Mouse (Mus musculus): ENCODE measurements around the gene Nme7. TPM values are rescaled to one million over a fixed set of nuclear protein-coding genes. Genes with fewer than 3 reads are reported as not detected.

Nme7 gene
- polyA plus RNA-seq, 1 experiment from 2014 or later = 14.9 TPM

- ATAC-seq (ENCODE audit: low FRiP score, low TSS enrichment) = no peak
- Histone ChIP-seq H3K27ac (replicated peaks) (0 out of 2 replicates have a peak overlapping the region, but pooled peaks have one; percentile 31), H3K4me2 (replicated peaks; ENCODE audit: low read depth) (no peak overlapping the region), H3K27me3 (ENCODE audit: control insufficient read depth, insufficient read depth, low read length) (no peaks in the 10 kb centered on the region), H3K36me3 (ENCODE audit: control insufficient read depth, insufficient read depth, low read length) (no peaks in the 10 kb centered on the region), H3K9me3 (ENCODE audit: control insufficient read depth, low read length) (no peaks in the 10 kb centered on the region), H3K4me1 (replicated peaks; ENCODE audit: control insufficient read depth, insufficient read depth) (no peaks in the 10 kb centered on the region), H3K9ac (ENCODE audit: low read length) (no peak overlapping the region), H3K4me3 (ENCODE audit: low read depth, low read length) (no peak overlapping the region)
- peak; percentile 12 for DNase-seq (ENCODE audit: low spot score)
- TF ChIP-seq EP300 (optimal IDR thresholded peaks at IDR 0.05) (no peak), CTCF (IDR thresholded peaks at IDR 0.05; ENCODE audit: low read depth) (no peak)
- WGBS = 60% methylated on average over 3 of the region's 3 CpGs
Measured at GRCm38 (mm10) chr1:164417604-164418003, 113.7 kb downstream of the Nme7 start.

GRCm38 (mm10) chr1:164418320-164418719 is 114.4 kb downstream of the Nme7 start:
- no peak overlapping the region for H3K27ac ChIP-seq (replicated peaks)
- H3K9ac ChIP-seq (ENCODE audit: low read length) = no peak overlapping the region
- H3K36me3 ChIP-seq (ENCODE audit: control insufficient read depth, insufficient read depth, low read length) = no peaks in the 10 kb centered on the region
- no peaks in the 10 kb centered on the region for H3K27me3 ChIP-seq (ENCODE audit: control insufficient read depth, insufficient read depth, low read length)
- ATAC-seq (ENCODE audit: low FRiP score, low TSS enrichment) = no peak
- no peak overlapping the region for H3K4me2 ChIP-seq (replicated peaks; ENCODE audit: low read depth)
- 74% methylated on average over 10 of the region's 10 CpGs for WGBS
- TF ChIP-seq CTCF (IDR thresholded peaks at IDR 0.05; ENCODE audit: low read depth) = no peak
- TF ChIP-seq EP300 (optimal IDR thresholded peaks at IDR 0.05) = no peak
- DNase-seq (ENCODE audit: low spot score) = no peak
- H3K4me3 ChIP-seq (ENCODE audit: low read depth, low read length) = no peak overlapping the region
- H3K4me1 ChIP-seq (replicated peaks; ENCODE audit: control insufficient read depth, insufficient read depth) = no peaks in the 10 kb centered on the region
- no peaks in the 10 kb centered on the region for H3K9me3 ChIP-seq (ENCODE audit: control insufficient read depth, low read length)

GRCm38 (mm10) chr1:164419401-164419800 is 115.5 kb downstream of the Nme7 start:
- no peak overlapping the region for H3K4me3 ChIP-seq (ENCODE audit: low read depth, low read length)
- H3K36me3 ChIP-seq (ENCODE audit: control insufficient read depth, insufficient read depth, low read length) = no peaks in the 10 kb centered on the region
- 58% methylated on average over 8 of the region's 8 CpGs for WGBS
- no peak for TF ChIP-seq EP300 (optimal IDR thresholded peaks at IDR 0.05)
- TF ChIP-seq CTCF (IDR thresholded peaks at IDR 0.05; ENCODE audit: low read depth) = no peak
- no peaks in the 10 kb centered on the region for H3K27me3 ChIP-seq (ENCODE audit: control insufficient read depth, insufficient read depth, low read length)
- no peaks in the 10 kb centered on the region for H3K9me3 ChIP-seq (ENCODE audit: control insufficient read depth, low read length)
- no peak for DNase-seq (ENCODE audit: low spot score)
- H3K4me1 ChIP-seq (replicated peaks; ENCODE audit: control insufficient read depth, insufficient read depth) = no peaks in the 10 kb centered on the region
- H3K4me2 ChIP-seq (replicated peaks; ENCODE audit: low read depth) = no peak overlapping the region
- H3K9ac ChIP-seq (ENCODE audit: low read length) = no peak overlapping the region
- H3K27ac ChIP-seq (replicated peaks) = no peak overlapping the region
- ATAC-seq (ENCODE audit: low FRiP score, low TSS enrichment) = no peak

GRCm38 (mm10) chr1:164420623-164421354 is 116.9 kb downstream of the Nme7 start:
- H3K4me1 ChIP-seq (replicated peaks; ENCODE audit: control insufficient read depth, insufficient read depth) = no peaks in the 10 kb centered on the region
- H3K36me3 ChIP-seq (ENCODE audit: control insufficient read depth, insufficient read depth, low read length) = no peaks in the 10 kb centered on the region
- no peak overlapping the region for H3K4me2 ChIP-seq (replicated peaks; ENCODE audit: low read depth)
- H3K27me3 ChIP-seq (ENCODE audit: control insufficient read depth, insufficient read depth, low read length) = no peaks in the 10 kb centered on the region
- ATAC-seq (ENCODE audit: low FRiP score, low TSS enrichment) (peak; percentile 79), DNase-seq (ENCODE audit: low spot score) (peak; percentile 26)
- H3K9ac ChIP-seq (ENCODE audit: low read length) = no peak overlapping the region
- 50% methylated on average over 6 of the region's 6 CpGs for WGBS
- TF ChIP-seq CTCF (IDR thresholded peaks at IDR 0.05; ENCODE audit: low read depth) = no peak
- H3K27ac ChIP-seq (replicated peaks) = peak overlapping the region; percentile 53; the same call in 1 of the 2 replicates
- H3K9me3 ChIP-seq (ENCODE audit: control insufficient read depth, low read length) = no peaks in the 10 kb centered on the region
- H3K4me3 ChIP-seq (ENCODE audit: low read depth, low read length) = no peak overlapping the region

GRCm38 (mm10) chr1:164426227-164426626 is 122.3 kb downstream of the Nme7 start:
- 76% methylated on average over 7 of the region's 7 CpGs for WGBS
- Histone ChIP-seq H3K4me1 (replicated peaks; ENCODE audit: control insufficient read depth, insufficient read depth) (no peaks in the 10 kb centered on the region), H3K27ac (replicated peaks) (no peak overlapping the region), H3K4me2 (replicated peaks; ENCODE audit: low read depth) (no peak overlapping the region), H3K9me3 (ENCODE audit: control insufficient read depth, low read length) (no peaks in the 10 kb centered on the region), H3K4me3 (ENCODE audit: low read depth, low read length) (no peak overlapping the region), H3K27me3 (ENCODE audit: control insufficient read depth, insufficient read depth, low read length) (no peaks in the 10 kb centered on the region), H3K9ac (ENCODE audit: low read length) (no peak overlapping the region), H3K36me3 (ENCODE audit: control insufficient read depth, insufficient read depth, low read length) (no peaks in the 10 kb centered on the region)
- TF ChIP-seq EP300 (optimal IDR thresholded peaks at IDR 0.05) (no peak), CTCF (IDR thresholded peaks at IDR 0.05; ENCODE audit: low read depth) (no peak)
- ATAC-seq (ENCODE audit: low FRiP score, low TSS enrichment) (peak; percentile 71; the same call in 1 of the 2 replicates), DNase-seq (ENCODE audit: low spot score) (no peak)

GRCm38 (mm10) chr1:164427777-164428176 is 123.9 kb downstream of the Nme7 start:
- WGBS = 80% methylated on average over 7 of the region's 7 CpGs
- no peak overlapping the region for H3K4me2 ChIP-seq (replicated peaks; ENCODE audit: low read depth)
- TF ChIP-seq CTCF (IDR thresholded peaks at IDR 0.05; ENCODE audit: low read depth) = no peak
- no peak for TF ChIP-seq EP300 (optimal IDR thresholded peaks at IDR 0.05)
- no peaks in the 10 kb centered on the region for H3K36me3 ChIP-seq (ENCODE audit: control insufficient read depth, insufficient read depth, low read length)
- H3K9me3 ChIP-seq (ENCODE audit: control insufficient read depth, low read length) = no peaks in the 10 kb centered on the region
- no peak overlapping the region for H3K9ac ChIP-seq (ENCODE audit: low read length)
- H3K4me1 ChIP-seq (replicated peaks; ENCODE audit: control insufficient read depth, insufficient read depth) = no peaks in the 10 kb centered on the region
- no peak for DNase-seq (ENCODE audit: low spot score)
- no peaks in the 10 kb centered on the region for H3K27me3 ChIP-seq (ENCODE audit: control insufficient read depth, insufficient read depth, low read length)
- H3K4me3 ChIP-seq (ENCODE audit: low read depth, low read length) = no peak overlapping the region
- no peak for ATAC-seq (ENCODE audit: low FRiP score, low TSS enrichment)
- H3K27ac ChIP-seq (replicated peaks) = no peak overlapping the region
